26 mouse cellular contexts compared by ENCODE assay signal in genomic region chr7:119034243-119034961, GRCm38 (mm10).
"Had no signal": no experiment of that assay in that cellular context is flagged by ENCODE, and none has a peak within 500 bp of the region (broad histone marks: within the 10 kb centered on the region; RNA-seq: fewer than 3 reads in every experiment).

No protein-coding gene starts in this region.

- H3K4me3 ChIP-seq: heart, adult 2 months; heart, embryonic 13.5 days; heart, embryonic 15.5 days; hindbrain, embryonic 10.5 days; hindbrain, embryonic 12.5 days; intestine, embryonic 15.5 days; layer of hippocampus, adult 2 months; left cerebral cortex, adult 2 months; limb, embryonic 10.5 days; limb, embryonic 12.5 days had no signal

- H3K9me3 ChIP-seq: heart, embryonic 15.5 days; hindbrain, embryonic 10.5 days; hindbrain, embryonic 12.5 days; intestine, embryonic 15.5 days; limb, embryonic 10.5 days; limb, embryonic 12.5 days had no signal

- H3K4me1 ChIP-seq: heart, embryonic 13.5 days; heart, embryonic 15.5 days; hindbrain, embryonic 10.5 days; hindbrain, embryonic 12.5 days; intestine, embryonic 15.5 days; limb, embryonic 10.5 days; limb, embryonic 12.5 days had no signal

- H3K4me2 ChIP-seq: heart, embryonic 11.5 days; heart, embryonic 13.5 days; heart, embryonic 15.5 days; hindbrain, embryonic 12.5 days; hindbrain, embryonic 14.5 days; intestine, embryonic 15.5 days; limb, embryonic 12.5 days; liver, embryonic 11.5 days had no signal

- H3K36me3 ChIP-seq: heart, embryonic 13.5 days; heart, embryonic 15.5 days; hindbrain, embryonic 10.5 days; hindbrain, embryonic 12.5 days; intestine, embryonic 15.5 days; limb, embryonic 10.5 days; limb, embryonic 12.5 days had no signal

- DNase-seq: gastrocnemius, postnatal 14 days; gastrocnemius, postnatal 36 days; heart, adult 11 months; heart, adult 2 months; heart, postnatal 4 days; kidney, adult 18-20 months; kidney, adult 8-10 months; kidney, postnatal 10 days; kidney, postnatal 25 days; kidney, postnatal 4 days; liver had no signal

- ATAC-seq: hindbrain, embryonic 16.5 days; inflammation-experienced regulatory T-cells, adult 6 months; intestine, embryonic 15.5 days; intestine, postnatal 0 days had no signal

- H3K9ac ChIP-seq: heart, embryonic 13.5 days; heart, embryonic 15.5 days; hindbrain, embryonic 12.5 days; hindbrain, embryonic 14.5 days; intestine, embryonic 15.5 days; limb, embryonic 12.5 days had no signal

- H3K27ac ChIP-seq: heart, adult 2 months; heart, embryonic 13.5 days; heart, embryonic 15.5 days; hindbrain, embryonic 10.5 days; hindbrain, embryonic 12.5 days; hindbrain, embryonic 14.5 days; intestine, embryonic 15.5 days; layer of hippocampus, adult 2 months; left cerebral cortex, adult 2 months; limb, embryonic 10.5 days; limb, embryonic 12.5 days had no signal

- H3K27me3 ChIP-seq: heart, embryonic 15.5 days; hindbrain, embryonic 12.5 days; intestine, embryonic 15.5 days; limb, embryonic 12.5 days had no signal
